Mouse (Mus musculus): ENCODE measurements around the gene Omt2b.
"Not testable (repeated sequence)": the region's sequence is repeated elsewhere in the genome, so short reads cannot be mapped to it uniquely, and the experiment has no call there.

Omt2b gene

DNA sequence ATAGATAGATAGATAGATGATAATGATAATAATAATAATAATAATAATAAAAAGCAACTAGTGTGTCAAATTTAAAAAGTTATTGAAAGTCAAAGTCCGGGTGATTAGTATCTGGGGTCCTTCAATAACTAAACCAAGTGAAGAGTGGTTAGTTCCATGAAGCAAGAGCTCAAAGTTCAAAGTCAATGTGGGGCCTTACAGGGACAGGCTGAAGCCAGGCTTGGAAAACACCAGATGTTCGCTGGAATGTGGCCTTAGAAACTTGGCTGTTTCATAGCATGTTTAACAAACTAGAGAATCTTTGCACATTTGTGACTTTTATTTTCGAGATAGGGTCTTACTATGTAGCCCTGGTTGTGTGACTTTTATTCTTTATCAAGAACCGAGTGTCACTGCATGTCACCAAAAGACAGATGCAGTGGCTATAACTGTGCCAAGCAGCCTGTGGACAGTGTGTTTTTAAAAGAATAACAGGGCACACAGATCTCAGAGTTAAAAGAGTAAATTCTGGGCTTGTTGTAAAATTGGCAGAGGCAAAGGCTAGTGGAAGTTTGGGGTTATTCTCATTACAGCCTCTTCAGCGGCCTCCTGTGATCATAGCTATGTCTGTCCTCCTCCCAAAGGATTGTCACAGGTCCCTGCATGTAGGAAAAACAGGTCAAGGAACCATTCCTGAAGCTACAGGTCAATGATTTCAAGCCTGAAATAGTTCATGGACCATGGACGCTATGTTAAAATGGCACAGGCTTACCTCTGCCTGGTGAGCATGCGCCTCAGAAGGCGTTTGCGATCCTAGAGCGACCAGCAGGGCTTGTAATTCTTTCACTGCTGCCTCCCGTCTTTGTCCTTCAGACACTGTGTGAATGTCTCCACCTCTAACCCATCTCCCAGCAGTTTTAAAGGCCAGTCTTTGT is 27.5 kb downstream of the Omt2b start:
- DNase-seq (ENCODE audit: low spot score): no peak

DNA sequence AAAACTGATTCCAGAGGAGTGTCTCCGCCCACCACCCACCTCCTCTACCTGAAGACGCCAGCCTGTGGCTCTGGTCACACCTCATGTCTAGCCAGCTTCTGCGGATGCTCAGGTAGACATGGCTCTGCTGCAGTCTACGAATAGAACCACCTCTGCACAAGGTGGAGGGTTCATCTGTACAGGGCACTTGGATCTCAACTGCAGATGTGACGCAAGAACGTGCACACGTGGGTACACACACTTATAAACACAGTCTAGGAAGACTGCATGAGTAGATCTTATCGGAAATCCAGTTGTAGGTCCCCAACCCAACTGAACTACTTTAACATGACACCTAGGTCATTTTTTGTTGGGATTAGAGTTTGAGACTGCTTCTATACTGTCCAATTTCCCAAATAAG is 28.2 kb downstream of the Omt2b start, which contains the start of gene Gsta2:
TSS of gene Gsta2 (minus strand) at position 178 of the 400 bp plus-strand sequence.
- DNase-seq (ENCODE audit: low spot score): no peak

DNA sequence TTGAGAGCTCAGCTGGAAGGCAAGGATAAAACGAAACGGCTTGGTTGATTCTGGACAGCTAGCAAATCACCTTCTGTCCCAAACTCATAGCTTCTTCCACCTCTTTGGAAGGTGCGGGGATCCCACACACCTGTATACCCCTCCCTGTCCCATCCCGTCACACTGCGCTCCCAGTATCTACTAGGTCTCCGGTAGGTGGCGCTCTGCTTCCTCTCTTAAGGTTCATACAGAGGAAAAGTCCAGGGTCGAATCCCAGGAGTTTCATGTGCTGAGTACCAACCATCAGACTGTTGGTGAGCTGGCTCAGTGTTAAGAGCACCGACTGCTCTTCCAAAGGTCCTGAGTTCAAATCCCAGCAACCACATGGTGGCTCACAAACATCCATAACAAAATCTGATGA is 30.7 kb downstream of the Omt2b start:
- DNase-seq (ENCODE audit: low spot score): peak; percentile 80

DNA sequence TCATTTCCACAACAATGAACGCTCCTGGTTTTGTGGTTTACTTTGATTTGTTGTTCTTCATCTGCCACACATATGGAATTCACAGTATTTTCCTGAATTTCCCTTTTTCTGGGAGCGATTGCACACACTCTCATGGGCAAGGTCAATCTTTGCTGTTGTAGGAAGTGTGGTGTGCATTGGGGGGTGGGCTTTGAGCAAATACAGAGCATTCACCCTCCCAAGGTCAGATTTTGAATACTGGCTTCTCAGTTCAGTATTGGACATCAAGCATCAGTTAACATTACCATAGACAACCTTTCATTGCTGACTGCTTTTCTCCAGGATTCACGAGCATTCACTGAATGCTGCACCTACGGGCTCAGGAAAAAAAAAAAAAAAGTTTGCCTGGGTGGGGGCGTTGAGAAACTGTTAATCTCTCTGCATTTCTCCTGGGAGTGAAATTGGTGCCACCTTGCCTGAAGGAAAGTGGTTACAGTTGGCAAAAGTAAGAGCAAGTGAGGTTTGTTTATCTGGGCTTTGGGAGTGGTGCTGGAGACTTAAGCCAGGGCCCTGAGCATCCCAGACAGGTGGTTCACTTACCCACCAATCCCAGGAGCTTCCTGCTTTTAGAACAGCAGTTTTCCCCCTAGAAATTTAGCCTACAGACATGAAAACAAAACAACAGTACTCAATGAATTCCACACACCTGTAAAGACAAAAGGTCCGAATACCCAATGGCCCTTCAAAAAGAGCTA is 32.5 kb downstream of the Omt2b start:
- no peak for DNase-seq (ENCODE audit: low spot score)

DNA sequence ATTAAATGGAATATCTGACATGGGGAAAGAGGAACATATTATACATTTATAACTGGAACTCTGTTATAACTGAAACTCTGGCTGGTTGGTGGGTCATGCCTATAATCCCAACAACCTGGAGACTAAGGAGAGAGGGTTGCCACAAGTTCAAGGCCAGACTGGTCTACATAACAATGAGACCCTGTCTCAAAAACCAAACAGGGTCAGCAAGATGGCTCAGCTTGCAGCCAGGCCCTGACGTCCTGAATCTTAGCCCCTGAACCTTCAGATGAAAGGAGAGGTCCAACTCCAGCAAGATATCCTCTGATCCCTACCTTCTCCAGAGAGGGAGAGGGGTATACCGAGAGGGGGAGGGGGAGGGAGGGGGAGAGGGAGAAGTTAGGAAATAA is 33.1 kb downstream of the Omt2b start:
- no peak for DNase-seq (ENCODE audit: low spot score)

DNA sequence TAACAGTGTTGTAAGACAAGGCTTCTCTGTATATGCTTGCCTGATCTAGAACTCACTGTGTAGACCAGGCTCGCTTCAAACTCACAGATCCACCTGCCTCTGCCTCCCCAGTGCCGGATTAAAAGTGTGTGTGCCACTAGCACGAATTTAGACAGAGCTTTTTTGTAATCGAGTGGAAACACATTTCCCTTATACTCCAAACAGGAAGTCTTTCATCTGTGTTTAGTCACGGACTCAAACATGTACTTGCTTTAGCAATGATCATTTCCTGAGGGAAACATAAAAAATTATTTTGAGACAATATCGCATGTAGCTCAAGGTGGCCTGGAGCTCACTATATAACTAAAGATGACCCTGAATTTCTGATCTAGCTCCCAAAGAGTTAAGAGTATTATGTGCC is 36.0 kb downstream of the Omt2b start:
- no peak for DNase-seq (ENCODE audit: low spot score)

DNA sequence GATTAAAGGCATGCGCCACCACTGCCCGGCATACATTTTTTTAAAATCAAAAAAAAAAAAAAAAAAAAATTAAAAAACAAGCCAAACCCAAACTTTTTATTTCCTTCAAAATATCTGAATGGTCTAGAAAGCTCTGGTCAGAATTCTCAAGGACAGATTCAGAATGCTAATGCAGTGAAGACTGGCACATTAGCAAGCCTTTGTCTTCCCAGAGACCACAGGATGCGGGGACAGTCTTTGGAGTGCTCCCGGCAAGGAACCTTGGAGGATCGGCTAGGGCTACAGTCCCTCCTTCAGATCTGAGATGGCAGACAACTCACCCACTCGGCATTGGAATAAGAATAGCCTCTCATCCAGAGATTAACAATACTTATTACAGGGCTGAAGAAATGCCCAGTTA is 37.3 kb downstream of the Omt2b start:
- DNase-seq (ENCODE audit: low spot score): no peak

DNA sequence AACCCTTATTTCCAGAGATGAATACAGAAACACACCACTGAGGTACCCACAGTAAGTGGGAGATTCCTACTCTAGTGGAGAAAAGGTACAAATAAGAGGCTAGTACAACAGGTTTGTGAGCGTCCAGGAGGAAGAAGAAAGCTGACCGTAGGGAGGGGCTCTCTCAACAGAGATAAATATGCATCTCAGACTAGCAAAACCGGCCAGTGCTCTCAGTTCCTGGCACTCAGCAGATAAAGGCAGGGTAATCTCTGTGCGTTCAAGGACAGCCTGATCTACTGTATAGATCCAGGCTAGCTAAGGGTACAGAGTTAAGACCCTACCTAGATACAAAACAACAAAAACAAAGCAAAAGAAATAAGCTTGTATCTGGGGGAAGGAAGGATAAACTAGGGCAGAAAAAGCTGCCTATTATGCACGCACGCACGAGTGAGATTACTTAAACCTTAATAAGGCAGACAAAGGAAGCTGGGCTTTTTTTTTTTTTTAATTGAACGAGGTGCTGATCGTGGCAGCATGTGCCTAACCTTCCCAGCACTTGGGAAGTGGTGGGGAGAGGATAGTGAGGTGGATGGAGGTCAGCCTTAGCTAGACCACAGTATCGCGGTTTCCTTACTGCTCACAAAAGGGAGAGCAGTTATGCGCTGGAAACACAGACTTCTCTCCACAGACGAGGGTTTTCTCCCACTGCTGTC is 38.6 kb downstream of the Omt2b start:
- DNase-seq (ENCODE audit: low spot score): no peak

DNA sequence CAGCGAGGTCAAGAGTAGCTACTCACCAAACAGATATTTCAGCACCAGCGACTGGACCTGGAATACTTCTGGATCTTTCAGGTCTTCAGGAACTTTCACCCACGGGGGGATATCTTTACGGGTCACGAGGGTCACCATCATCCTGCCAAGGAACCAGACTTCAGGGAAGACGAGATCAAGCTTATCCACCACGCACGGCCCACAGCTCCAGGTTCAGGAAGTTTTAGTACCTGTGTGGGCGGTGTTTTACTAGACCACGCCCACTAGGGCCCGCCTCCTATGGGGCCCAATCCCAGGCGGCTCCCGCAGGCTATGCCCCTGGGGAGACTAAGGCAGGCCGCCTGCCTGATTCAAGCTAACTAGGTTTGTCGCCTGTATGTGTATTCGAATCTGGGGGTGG is 40.6 kb downstream of the Omt2b start, which contains the start of gene Dppa5a:
TSS of gene Dppa5a (minus strand) at position 219 of the 400 bp plus-strand sequence.
- DNase-seq (ENCODE audit: low spot score): not testable (repeated sequence)

DNA sequence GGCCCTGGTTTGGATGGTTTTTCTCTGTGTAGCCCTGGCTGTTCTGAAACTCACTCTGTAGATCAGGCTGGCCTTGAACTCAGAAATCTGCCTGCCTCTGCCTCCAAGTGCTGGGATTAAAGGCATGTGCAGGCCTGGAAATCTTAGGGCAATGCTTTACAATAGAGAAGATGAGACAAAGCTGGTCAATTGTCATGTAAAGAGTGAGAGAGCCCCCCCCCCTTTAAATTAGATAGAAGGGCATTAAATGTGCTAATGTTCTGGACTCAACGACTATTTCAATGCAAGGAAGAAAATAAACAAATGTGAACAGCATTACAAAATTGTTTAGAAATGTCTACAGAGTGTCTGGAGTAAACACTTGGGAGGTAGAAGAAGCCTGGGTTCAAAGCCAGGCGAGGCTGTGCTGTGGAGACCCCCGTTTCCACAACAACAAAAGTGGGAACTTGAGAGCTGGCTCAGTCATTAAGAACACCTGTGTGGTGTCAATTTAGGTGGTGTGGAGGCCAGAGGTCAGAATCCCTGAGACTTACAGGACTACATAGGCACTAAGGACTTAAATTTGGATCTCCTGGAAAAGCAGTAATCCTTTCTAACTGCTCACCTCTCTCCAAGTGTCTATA is 41.4 kb downstream of the Omt2b start:
- no peak for DNase-seq (ENCODE audit: low spot score)

DNA sequence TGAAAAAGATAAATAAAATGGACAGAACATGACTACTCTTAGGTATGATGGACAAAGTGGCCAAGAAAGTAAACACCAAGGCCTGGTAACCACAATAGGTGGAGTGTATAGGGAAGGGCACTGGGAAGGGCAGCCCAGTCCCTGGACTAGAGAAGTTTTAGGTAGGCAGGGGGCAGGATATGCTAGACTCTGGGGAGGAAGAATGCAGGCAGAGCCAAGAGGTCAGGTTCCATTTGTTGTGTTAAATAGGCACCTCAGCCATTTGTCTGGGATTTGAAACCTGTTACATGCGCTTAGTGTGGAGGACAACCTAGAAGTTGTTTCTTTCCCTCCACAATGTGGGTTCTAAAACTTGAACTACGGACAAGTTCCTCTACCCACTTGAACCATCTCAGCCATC is 42.0 kb downstream of the Omt2b start:
- no peak for DNase-seq (ENCODE audit: low spot score)

DNA sequence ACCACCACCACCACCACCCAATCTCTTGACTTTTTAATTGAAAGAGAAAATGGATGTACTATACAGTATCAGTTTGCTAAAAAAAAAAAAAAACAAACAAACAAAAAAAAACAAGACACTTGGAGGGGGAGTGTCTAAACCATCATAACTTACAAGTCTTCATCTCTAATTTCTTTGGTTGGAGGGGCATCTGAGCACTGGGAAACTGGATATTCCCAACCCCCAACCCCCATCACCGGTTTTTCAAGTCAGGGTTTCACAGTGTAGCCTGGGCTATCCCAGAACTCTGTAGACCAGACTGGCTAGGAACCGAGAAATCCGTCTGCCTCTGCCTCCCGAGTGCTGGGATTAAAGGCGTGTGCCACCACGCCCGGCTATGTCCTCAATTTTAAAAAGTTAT is 42.4 kb downstream of the Omt2b start:
- no peak for DNase-seq (ENCODE audit: low spot score)

DNA sequence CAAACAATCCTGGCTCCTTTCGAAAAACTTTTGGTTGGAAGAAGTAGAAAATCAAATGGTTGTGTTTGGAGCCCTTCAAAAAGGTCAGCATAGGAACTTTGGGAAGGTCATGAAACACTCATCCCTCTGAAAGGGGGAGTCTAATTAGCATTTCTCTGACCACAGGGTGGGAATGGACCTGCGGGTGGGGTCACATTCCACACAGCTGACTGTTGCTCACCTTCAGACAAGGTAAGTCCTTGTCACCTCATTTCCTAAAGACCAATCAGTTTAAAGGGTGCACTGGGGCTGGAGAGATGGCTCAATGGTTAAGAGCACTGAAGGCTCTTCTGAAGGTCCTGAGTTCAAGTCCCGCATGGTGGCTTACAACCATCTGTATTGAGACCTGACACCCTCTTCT is 44.1 kb downstream of the Omt2b start:
- DNase-seq (ENCODE audit: low spot score): no peak

DNA sequence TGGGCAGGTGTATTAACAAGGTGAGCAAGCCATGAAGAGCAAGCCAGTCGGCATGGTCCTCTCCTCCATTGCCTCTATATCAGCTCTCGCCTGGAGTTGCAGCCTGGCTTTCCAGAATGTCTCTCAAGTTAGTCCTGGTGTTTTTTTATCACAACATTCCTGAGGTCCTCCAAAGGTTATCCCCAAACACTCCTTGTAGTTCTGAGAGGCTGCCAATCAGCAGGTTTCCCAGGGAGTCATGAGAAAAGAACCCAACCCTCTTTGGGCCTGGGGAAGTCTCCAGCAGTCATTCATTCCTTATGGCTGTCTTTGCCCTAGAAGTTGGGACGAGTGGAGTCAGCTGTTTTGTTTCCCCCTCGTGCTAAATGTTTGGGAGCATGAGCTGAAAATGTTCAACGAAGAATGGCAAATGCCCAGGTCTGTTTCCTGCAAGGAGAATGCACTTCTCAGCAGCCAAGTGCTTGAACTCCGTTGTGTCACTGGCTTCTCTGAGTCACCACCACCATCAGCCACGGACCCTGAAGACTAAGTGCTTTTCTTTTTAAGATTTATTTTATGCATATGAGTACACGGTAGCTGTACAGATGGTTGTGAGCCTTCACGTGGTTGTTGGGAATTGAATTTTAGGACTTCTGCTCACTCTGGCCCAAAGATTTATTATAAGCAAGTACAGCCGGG is 45.6 kb downstream of the Omt2b start:
- no peak for DNase-seq (ENCODE audit: low spot score)

DNA sequence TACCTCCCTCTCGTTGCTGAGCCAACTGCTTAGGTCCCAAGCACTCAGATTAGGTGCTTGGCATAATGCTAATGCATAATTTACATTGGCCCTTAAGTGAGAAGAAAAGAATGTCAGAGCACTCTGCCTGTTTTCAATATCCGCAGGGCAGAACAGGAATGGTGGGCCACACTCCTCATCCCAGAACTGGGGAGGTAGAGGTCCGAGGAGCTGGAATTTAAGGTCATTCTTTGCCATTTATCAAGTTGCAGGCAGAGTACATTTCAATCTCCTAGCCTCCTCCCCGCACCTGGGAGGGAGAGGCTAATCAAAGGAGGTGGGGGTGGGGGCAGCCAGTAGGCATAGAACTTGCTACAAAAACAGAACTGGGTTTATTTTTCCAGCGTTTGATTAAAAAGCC is 47.0 kb downstream of the Omt2b start:
- no peak for DNase-seq (ENCODE audit: low spot score)

DNA sequence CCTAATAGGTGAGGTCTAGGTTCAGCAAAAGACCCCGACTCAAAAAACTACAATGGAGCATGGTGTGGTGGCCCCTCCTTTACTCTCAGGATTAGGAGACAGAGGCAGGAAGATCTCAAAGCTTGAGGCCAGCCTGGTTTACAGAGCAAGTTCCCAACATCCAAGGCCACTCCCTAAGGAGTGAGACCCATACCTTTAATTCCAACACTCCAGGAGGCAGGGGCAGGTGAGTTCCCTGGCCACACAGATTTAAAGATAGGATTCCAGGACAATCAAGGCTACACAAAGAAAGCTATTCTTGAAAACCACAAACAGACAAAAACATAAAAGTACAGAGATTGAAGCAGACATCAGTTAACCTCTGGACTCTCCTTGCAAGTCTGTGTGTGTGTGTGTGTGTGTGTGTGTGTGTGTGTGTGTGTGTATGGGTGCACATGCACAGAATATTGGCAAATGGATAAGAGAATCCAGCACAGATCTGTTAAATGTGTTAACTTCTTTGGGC is 47.5 kb downstream of the Omt2b start:
- no peak for DNase-seq (ENCODE audit: low spot score)

DNA sequence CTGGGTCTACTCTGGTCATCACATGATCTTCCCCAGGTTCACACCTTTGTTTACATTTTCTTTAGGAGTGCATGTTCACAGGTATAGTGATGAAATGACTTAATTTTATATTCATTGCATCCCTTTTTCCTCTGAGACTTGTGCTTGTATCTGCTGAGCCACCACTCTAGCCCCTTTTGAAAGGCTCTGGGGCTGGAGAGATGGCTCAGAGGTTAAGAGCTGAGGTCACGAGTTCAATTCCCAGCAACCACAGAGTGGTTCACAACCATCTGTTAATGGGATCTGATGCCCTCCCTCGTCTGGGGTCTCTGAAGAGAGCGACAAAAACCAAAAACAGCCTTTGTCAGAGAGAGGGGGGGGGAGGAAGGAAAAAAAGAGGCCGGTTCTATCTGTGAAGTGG is 48.1 kb downstream of the Omt2b start:
- no peak for DNase-seq (ENCODE audit: low spot score)

DNA sequence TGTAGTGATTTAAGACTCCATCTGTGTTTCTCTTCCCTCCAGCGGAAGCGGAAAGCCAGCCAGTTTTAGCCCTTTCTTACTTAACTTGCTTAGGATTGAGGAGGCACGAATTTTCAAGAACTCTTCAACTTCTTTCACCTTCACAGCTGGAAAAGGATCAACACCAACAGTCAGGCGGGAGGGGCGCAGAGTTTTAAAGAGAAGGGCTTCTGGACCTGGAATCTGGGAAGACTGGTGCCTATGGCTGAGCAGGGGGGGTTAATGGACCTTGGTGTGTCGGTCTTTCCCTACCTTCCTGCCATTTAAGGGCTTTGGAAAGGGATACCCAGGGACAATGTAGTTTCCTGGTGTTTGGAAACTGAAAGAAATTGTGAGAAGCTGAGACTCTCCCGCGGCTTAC is 50.2 kb downstream of the Omt2b start:
- no peak for DNase-seq (ENCODE audit: low spot score)

DNA sequence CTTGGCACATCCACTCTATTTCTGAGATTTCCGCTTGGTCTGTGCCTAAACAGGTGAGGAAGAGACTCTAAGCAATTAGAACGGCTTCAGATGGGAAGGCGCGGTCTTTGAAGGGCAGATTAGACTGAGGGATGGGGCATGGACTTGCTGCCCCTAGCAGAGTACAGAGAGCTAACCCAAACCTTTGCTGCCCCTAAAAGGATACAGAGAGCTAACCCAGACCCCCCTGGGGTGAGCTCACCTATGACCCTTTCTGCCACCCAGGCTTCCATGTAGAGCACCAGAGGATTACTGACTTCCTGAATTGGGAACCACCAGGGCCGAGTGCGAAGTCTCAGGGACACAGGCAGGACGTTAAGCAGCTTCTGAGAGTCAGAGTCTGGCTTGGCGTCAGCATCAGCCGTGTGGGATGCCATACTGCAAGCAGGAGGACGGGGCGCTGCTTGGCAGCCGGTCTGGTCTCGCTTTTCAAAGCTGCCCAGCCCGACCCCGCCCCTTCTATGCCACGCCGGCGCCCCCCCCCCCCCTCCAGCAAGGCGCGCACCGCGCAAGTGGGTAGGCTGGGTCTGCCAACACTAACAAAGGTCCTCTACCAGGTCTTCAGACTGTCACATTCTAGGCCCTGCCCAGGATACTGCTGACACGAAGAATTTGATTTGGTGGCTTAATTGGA is 50.9 kb downstream of the Omt2b start, which contains the start of gene Ooep:
TSS of gene Ooep (minus strand) at position 613 of the 673 bp plus-strand sequence.
- DNase-seq (ENCODE audit: low spot score): peak; percentile 5

Data from urinary bladder, postnatal 14 days (tissue).